Mouse (Mus musculus): Measurements from ENCODE around the gene Chrne. TPM values are rescaled to one million over a fixed set of nuclear protein-coding genes. Genes with fewer than 3 reads are reported as not detected.
A peak's percentile ranks its signal among the peaks of the same experiment; 100 is the strongest.

Chrne gene
- polyA plus RNA-seq, 1 experiment from 2014 or later = not detected

GRCm38 (mm10) chr11:70638714-70639278 lies 19.8 kb upstream of the Chrne start, which contains the start of gene Gp1ba:
Gene Gp1ba (plus strand): TSS chr11:70639122.
- WGBS (ENCODE audit: insufficient replicate concordance) = 7% methylated on average over 5 of the region's 5 CpGs
- H3K4me2 ChIP-seq (ENCODE audit: low read depth, low read length) = peak within 1 kb of the TSS; percentile 56
- peak within 1 kb of the TSS; percentile 84 for H3K27ac ChIP-seq (ENCODE audit: low read length)
- H3K36me3 ChIP-seq (ENCODE audit: control insufficient read depth, insufficient read depth) = no peaks in the 10 kb centered on the region; the same call in 1 of the 2 replicates
- peaks cover 26% of the 10 kb centered on the region for H3K4me1 ChIP-seq (ENCODE audit: control insufficient read depth, low read depth, low read length)
- peak within 1 kb of the TSS; percentile 27 for H3K4me3 ChIP-seq (ENCODE audit: low read depth, low read length)
- H3K27me3 ChIP-seq (ENCODE audit: control insufficient read depth, insufficient read depth, low read depth, low read length) = no peaks in the 10 kb centered on the region
- peak within 1 kb of the TSS; percentile 52 for H3K9ac ChIP-seq (ENCODE audit: low read depth, low read length)
- peak; percentile 88 for ATAC-seq (ENCODE audit: low read depth)
- H3K9me3 ChIP-seq (replicated peaks; ENCODE audit: control insufficient read depth, low read length) = no peaks in the 10 kb centered on the region

GRCm38 (mm10) chr11:70638293-70638692 lies 19.3 kb upstream of the Chrne start:
- peak overlapping the region; percentile 52; the same call in 1 of the 2 replicates for H3K9ac ChIP-seq (ENCODE audit: low read depth, low read length)
- H3K4me2 ChIP-seq (ENCODE audit: low read depth, low read length) = peak overlapping the region; percentile 56
- WGBS (ENCODE audit: insufficient replicate concordance) = 45% methylated on average over 1 of the region's 1 CpGs
- peak overlapping the region; percentile 84 for H3K27ac ChIP-seq (ENCODE audit: low read length)
- H3K36me3 ChIP-seq (ENCODE audit: control insufficient read depth, insufficient read depth) = no peaks in the 10 kb centered on the region
- peaks cover 26% of the 10 kb centered on the region for H3K4me1 ChIP-seq (ENCODE audit: control insufficient read depth, low read depth, low read length)
- ATAC-seq (ENCODE audit: low read depth) = no peak
- no peaks in the 10 kb centered on the region for H3K27me3 ChIP-seq (ENCODE audit: control insufficient read depth, insufficient read depth, low read depth, low read length)
- no peaks in the 10 kb centered on the region for H3K9me3 ChIP-seq (replicated peaks; ENCODE audit: control insufficient read depth, low read length)
- H3K4me3 ChIP-seq (ENCODE audit: low read depth, low read length) = peak overlapping the region; percentile 27

GRCm38 (mm10) chr11:70637764-70638163 lies 18.7 kb upstream of the Chrne start:
- H3K4me3 ChIP-seq (ENCODE audit: low read depth, low read length) = no peak overlapping the region
- no peak overlapping the region for H3K4me2 ChIP-seq (ENCODE audit: low read depth, low read length)
- peak overlapping the region; percentile 84; the same call in 1 of the 2 replicates for H3K27ac ChIP-seq (ENCODE audit: low read length)
- H3K4me1 ChIP-seq (ENCODE audit: control insufficient read depth, low read depth, low read length) = peaks cover 26% of the 10 kb centered on the region
- 81% methylated on average over 1 of the region's 1 CpGs for WGBS (ENCODE audit: insufficient replicate concordance)
- ATAC-seq (ENCODE audit: low read depth) = no peak
- no peaks in the 10 kb centered on the region for H3K27me3 ChIP-seq (ENCODE audit: control insufficient read depth, insufficient read depth, low read depth, low read length)
- no peaks in the 10 kb centered on the region for H3K36me3 ChIP-seq (ENCODE audit: control insufficient read depth, insufficient read depth)
- H3K9ac ChIP-seq (ENCODE audit: low read depth, low read length) = no peak overlapping the region
- no peaks in the 10 kb centered on the region for H3K9me3 ChIP-seq (replicated peaks; ENCODE audit: control insufficient read depth, low read length)

- Histone ChIP-seq H3K36me3 (ENCODE audit: control insufficient read depth, insufficient read depth) (no peaks in the 10 kb centered on the region), H3K27me3 (ENCODE audit: control insufficient read depth, insufficient read depth, low read depth, low read length) (no peaks in the 10 kb centered on the region), H3K4me1 (ENCODE audit: control insufficient read depth, low read depth, low read length) (peaks cover 26% of the 10 kb centered on the region), H3K4me3 (ENCODE audit: low read depth, low read length) (no peak overlapping the region), H3K4me2 (ENCODE audit: low read depth, low read length) (no peak overlapping the region), H3K9me3 (replicated peaks; ENCODE audit: control insufficient read depth, low read length) (no peaks in the 10 kb centered on the region), H3K9ac (ENCODE audit: low read depth, low read length) (no peak overlapping the region), H3K27ac (ENCODE audit: low read length) (no peak overlapping the region)
- WGBS (ENCODE audit: insufficient replicate concordance) = 74% methylated on average over 4 of the region's 4 CpGs
- no peak for ATAC-seq (ENCODE audit: low read depth)
Observed at GRCm38 (mm10) chr11:70635601-70636000, 16.6 kb upstream of the Chrne start.

- ATAC-seq (ENCODE audit: low read depth) = no peak
- no peaks in the 10 kb centered on the region for H3K9me3 ChIP-seq (replicated peaks; ENCODE audit: control insufficient read depth, low read length)
- no peaks in the 10 kb centered on the region for H3K4me1 ChIP-seq (ENCODE audit: control insufficient read depth, low read depth, low read length)
- no peaks in the 10 kb centered on the region for H3K27me3 ChIP-seq (ENCODE audit: control insufficient read depth, insufficient read depth, low read depth, low read length)
- 25% methylated on average over 7 of the region's 7 CpGs for WGBS (ENCODE audit: insufficient replicate concordance)
- H3K9ac ChIP-seq (ENCODE audit: low read depth, low read length) = no peak overlapping the region
- no peak overlapping the region for H3K4me3 ChIP-seq (ENCODE audit: low read depth, low read length)
- no peak overlapping the region for H3K4me2 ChIP-seq (ENCODE audit: low read depth, low read length)
- no peak overlapping the region for H3K27ac ChIP-seq (ENCODE audit: low read length)
- no peaks in the 10 kb centered on the region for H3K36me3 ChIP-seq (ENCODE audit: control insufficient read depth, insufficient read depth)
Observed at GRCm38 (mm10) chr11:70630129-70630528, 11.1 kb upstream of the Chrne start.

- ATAC-seq (ENCODE audit: low read depth) = no peak
- H3K27ac ChIP-seq (ENCODE audit: low read length) = no peak overlapping the region
- no peak overlapping the region for H3K4me3 ChIP-seq (ENCODE audit: low read depth, low read length)
- no peaks in the 10 kb centered on the region for H3K27me3 ChIP-seq (ENCODE audit: control insufficient read depth, insufficient read depth, low read depth, low read length)
- no peaks in the 10 kb centered on the region for H3K36me3 ChIP-seq (ENCODE audit: control insufficient read depth, insufficient read depth)
- WGBS (ENCODE audit: insufficient replicate concordance) = 32% methylated on average over 5 of the region's 5 CpGs
- H3K9ac ChIP-seq (ENCODE audit: low read depth, low read length) = no peak overlapping the region
- no peaks in the 10 kb centered on the region for H3K9me3 ChIP-seq (replicated peaks; ENCODE audit: control insufficient read depth, low read length)
- no peaks in the 10 kb centered on the region for H3K4me1 ChIP-seq (ENCODE audit: control insufficient read depth, low read depth, low read length)
- no peak overlapping the region for H3K4me2 ChIP-seq (ENCODE audit: low read depth, low read length)
Observed at GRCm38 (mm10) chr11:70629557-70629956, 10.5 kb upstream of the Chrne start.

GRCm38 (mm10) chr11:70628431-70628830 lies 9.4 kb upstream of the Chrne start:
- Histone ChIP-seq H3K27ac (ENCODE audit: low read length) (no peak overlapping the region), H3K27me3 (ENCODE audit: control insufficient read depth, insufficient read depth, low read depth, low read length) (no peaks in the 10 kb centered on the region), H3K4me3 (ENCODE audit: low read depth, low read length) (no peak overlapping the region), H3K4me2 (ENCODE audit: low read depth, low read length) (no peak overlapping the region), H3K36me3 (ENCODE audit: control insufficient read depth, insufficient read depth) (no peaks in the 10 kb centered on the region), H3K9ac (ENCODE audit: low read depth, low read length) (no peak overlapping the region), H3K9me3 (replicated peaks; ENCODE audit: control insufficient read depth, low read length) (no peaks in the 10 kb centered on the region), H3K4me1 (ENCODE audit: control insufficient read depth, low read depth, low read length) (no peaks in the 10 kb centered on the region)
- 44% methylated on average over 2 of the region's 2 CpGs for WGBS (ENCODE audit: insufficient replicate concordance)
- no peak for ATAC-seq (ENCODE audit: low read depth)

GRCm38 (mm10) chr11:70626877-70627276 lies 7.9 kb upstream of the Chrne start:
- 58% methylated on average over 4 of the region's 4 CpGs for WGBS (ENCODE audit: insufficient replicate concordance)
- Histone ChIP-seq H3K36me3 (ENCODE audit: control insufficient read depth, insufficient read depth) (no peaks in the 10 kb centered on the region), H3K9me3 (replicated peaks; ENCODE audit: control insufficient read depth, low read length) (no peaks in the 10 kb centered on the region), H3K4me3 (ENCODE audit: low read depth, low read length) (no peak overlapping the region), H3K4me2 (ENCODE audit: low read depth, low read length) (no peak overlapping the region), H3K27ac (ENCODE audit: low read length) (no peak overlapping the region), H3K9ac (ENCODE audit: low read depth, low read length) (no peak overlapping the region), H3K27me3 (ENCODE audit: control insufficient read depth, insufficient read depth, low read depth, low read length) (no peaks in the 10 kb centered on the region), H3K4me1 (ENCODE audit: control insufficient read depth, low read depth, low read length) (no peaks in the 10 kb centered on the region)
- ATAC-seq (ENCODE audit: low read depth) = peak; percentile 14; the same call in 1 of the 2 replicates

GRCm38 (mm10) chr11:70625473-70625872 lies 6.5 kb upstream of the Chrne start:
- H3K36me3 ChIP-seq (ENCODE audit: control insufficient read depth, insufficient read depth) = no peaks in the 10 kb centered on the region
- no peak overlapping the region for H3K4me2 ChIP-seq (ENCODE audit: low read depth, low read length)
- H3K4me3 ChIP-seq (ENCODE audit: low read depth, low read length) = no peak overlapping the region
- no peaks in the 10 kb centered on the region for H3K4me1 ChIP-seq (ENCODE audit: control insufficient read depth, low read depth, low read length)
- H3K9me3 ChIP-seq (replicated peaks; ENCODE audit: control insufficient read depth, low read length) = no peaks in the 10 kb centered on the region
- no peak overlapping the region for H3K9ac ChIP-seq (ENCODE audit: low read depth, low read length)
- no peaks in the 10 kb centered on the region for H3K27me3 ChIP-seq (ENCODE audit: control insufficient read depth, insufficient read depth, low read depth, low read length)
- ATAC-seq (ENCODE audit: low read depth) = no peak
- WGBS (ENCODE audit: insufficient replicate concordance) = 31% methylated on average over 4 of the region's 4 CpGs
- no peak overlapping the region for H3K27ac ChIP-seq (ENCODE audit: low read length)

Data from liver, embryonic 16.5 days (tissue).